Mouse (Mus musculus): ENCODE results near the gene Plce1. TPM values are rescaled to one million over a fixed set of nuclear protein-coding genes. Genes with fewer than 3 reads are reported as not detected.

Gene Plce1
- polyA plus RNA-seq, 1 experiment, result not detected

GRCm38 (mm10) chr19:38745810-38746491, 265.0 kb downstream of the Plce1 start:
- Histone ChIP-seq H3K27ac (ENCODE audit: insufficient read depth, low read depth, low read length) (no peak overlapping the region), H3K4me1 (ENCODE audit: control insufficient read depth, insufficient read depth, low read length) (no peaks in the 10 kb centered on the region), H3K4me3 (ENCODE audit: insufficient read depth, low read depth, low read length) (no peak overlapping the region)
- TF ChIP-seq POLR2A (IDR thresholded peaks at IDR 0.05; ENCODE audit: insufficient read depth, low read depth, low read length) (no peak), CTCF (IDR thresholded peaks at IDR 0.05; ENCODE audit: insufficient read depth, low read depth, low read length) (no peak)
- 65% methylated on average over 10 of the region's 10 CpGs for WGBS

- Histone ChIP-seq H3K27ac (ENCODE audit: insufficient read depth, low read depth, low read length) (no peak overlapping the region), H3K4me1 (ENCODE audit: control insufficient read depth, insufficient read depth, low read length) (no peaks in the 10 kb centered on the region), H3K4me3 (ENCODE audit: insufficient read depth, low read depth, low read length) (no peak overlapping the region)
- TF ChIP-seq POLR2A (IDR thresholded peaks at IDR 0.05; ENCODE audit: insufficient read depth, low read depth, low read length), result no peak
- no peak for TF ChIP-seq CTCF (IDR thresholded peaks at IDR 0.05; ENCODE audit: insufficient read depth, low read depth, low read length)
- WGBS, result 62% methylated on average over 6 of the region's 6 CpGs
Observed at GRCm38 (mm10) chr19:38746492-38747014, 265.6 kb downstream of the Plce1 start.

GRCm38 (mm10) chr19:38750192-38750591, 269.3 kb downstream of the Plce1 start:
- 74% methylated on average over 4 of the region's 4 CpGs for WGBS
- no peak overlapping the region for H3K27ac ChIP-seq (ENCODE audit: insufficient read depth, low read depth, low read length)
- H3K4me1 ChIP-seq (ENCODE audit: control insufficient read depth, insufficient read depth, low read length), result no peaks in the 10 kb centered on the region
- TF ChIP-seq POLR2A (IDR thresholded peaks at IDR 0.05; ENCODE audit: insufficient read depth, low read depth, low read length), result no peak
- no peak for TF ChIP-seq CTCF (IDR thresholded peaks at IDR 0.05; ENCODE audit: insufficient read depth, low read depth, low read length)
- no peak overlapping the region for H3K4me3 ChIP-seq (ENCODE audit: insufficient read depth, low read depth, low read length)

- TF ChIP-seq POLR2A (IDR thresholded peaks at IDR 0.05; ENCODE audit: insufficient read depth, low read depth, low read length) (no peak), CTCF (IDR thresholded peaks at IDR 0.05; ENCODE audit: insufficient read depth, low read depth, low read length) (no peak)
- H3K27ac ChIP-seq (ENCODE audit: insufficient read depth, low read depth, low read length), result no peak overlapping the region
- no peak overlapping the region for H3K4me3 ChIP-seq (ENCODE audit: insufficient read depth, low read depth, low read length)
- H3K4me1 ChIP-seq (ENCODE audit: control insufficient read depth, insufficient read depth, low read length), result no peaks in the 10 kb centered on the region
- 88% methylated on average over 3 of the region's 3 CpGs for WGBS
Observed at GRCm38 (mm10) chr19:38757161-38757560, 276.3 kb downstream of the Plce1 start.

GRCm38 (mm10) chr19:38758056-38758455, 277.1 kb downstream of the Plce1 start:
- TF ChIP-seq POLR2A (IDR thresholded peaks at IDR 0.05; ENCODE audit: insufficient read depth, low read depth, low read length) (no peak), CTCF (IDR thresholded peaks at IDR 0.05; ENCODE audit: insufficient read depth, low read depth, low read length) (no peak)
- H3K27ac ChIP-seq (ENCODE audit: insufficient read depth, low read depth, low read length), result no peak overlapping the region
- no peaks in the 10 kb centered on the region for H3K4me1 ChIP-seq (ENCODE audit: control insufficient read depth, insufficient read depth, low read length)
- H3K4me3 ChIP-seq (ENCODE audit: insufficient read depth, low read depth, low read length), result no peak overlapping the region
- 55% methylated on average over 5 of the region's 5 CpGs for WGBS

GRCm38 (mm10) chr19:38758685-38759472, 278.0 kb downstream of the Plce1 start:
- no peak for TF ChIP-seq POLR2A (IDR thresholded peaks at IDR 0.05; ENCODE audit: insufficient read depth, low read depth, low read length)
- TF ChIP-seq CTCF (IDR thresholded peaks at IDR 0.05; ENCODE audit: insufficient read depth, low read depth, low read length), result no peak
- Histone ChIP-seq H3K4me3 (ENCODE audit: insufficient read depth, low read depth, low read length) (no peak overlapping the region), H3K27ac (ENCODE audit: insufficient read depth, low read depth, low read length) (no peak overlapping the region), H3K4me1 (ENCODE audit: control insufficient read depth, insufficient read depth, low read length) (no peaks in the 10 kb centered on the region)
- WGBS, result 65% methylated on average over 7 of the region's 7 CpGs

- no peak overlapping the region for H3K4me3 ChIP-seq (ENCODE audit: insufficient read depth, low read depth, low read length)
- WGBS, result 76% methylated on average over 3 of the region's 3 CpGs
- no peak overlapping the region for H3K27ac ChIP-seq (ENCODE audit: insufficient read depth, low read depth, low read length)
- no peaks in the 10 kb centered on the region for H3K4me1 ChIP-seq (ENCODE audit: control insufficient read depth, insufficient read depth, low read length)
- TF ChIP-seq CTCF (IDR thresholded peaks at IDR 0.05; ENCODE audit: insufficient read depth, low read depth, low read length), result no peak
- TF ChIP-seq POLR2A (IDR thresholded peaks at IDR 0.05; ENCODE audit: insufficient read depth, low read depth, low read length), result no peak
Observed at GRCm38 (mm10) chr19:38760441-38760840, 279.5 kb downstream of the Plce1 start.

- H3K4me1 ChIP-seq (ENCODE audit: control insufficient read depth, insufficient read depth, low read length), result no peaks in the 10 kb centered on the region
- H3K27ac ChIP-seq (ENCODE audit: insufficient read depth, low read depth, low read length), result no peak overlapping the region
- H3K4me3 ChIP-seq (ENCODE audit: insufficient read depth, low read depth, low read length), result no peak overlapping the region
- TF ChIP-seq POLR2A (IDR thresholded peaks at IDR 0.05; ENCODE audit: insufficient read depth, low read depth, low read length) (no peak), CTCF (IDR thresholded peaks at IDR 0.05; ENCODE audit: insufficient read depth, low read depth, low read length) (no peak)
- WGBS, result 87% methylated on average over 2 of the region's 2 CpGs
Observed at GRCm38 (mm10) chr19:38766306-38766705, 285.4 kb downstream of the Plce1 start.

GRCm38 (mm10) chr19:38775548-38775947, 294.6 kb downstream of the Plce1 start:
- Histone ChIP-seq H3K4me1 (ENCODE audit: control insufficient read depth, insufficient read depth, low read length) (peaks cover 7% of the 10 kb centered on the region), H3K4me3 (ENCODE audit: insufficient read depth, low read depth, low read length) (no peak overlapping the region), H3K27ac (ENCODE audit: insufficient read depth, low read depth, low read length) (no peak overlapping the region)
- 60% methylated on average over 4 of the region's 4 CpGs for WGBS
- TF ChIP-seq CTCF (IDR thresholded peaks at IDR 0.05; ENCODE audit: insufficient read depth, low read depth, low read length), result no peak
- no peak for TF ChIP-seq POLR2A (IDR thresholded peaks at IDR 0.05; ENCODE audit: insufficient read depth, low read depth, low read length)

All from olfactory bulb, adult 2 months (tissue).